Mouse (Mus musculus): Measurements from ENCODE around the gene Zfp292.
A peak's percentile ranks its signal among the peaks of the same experiment; 100 is the strongest.
"Not testable (repeated sequence)": the region's sequence is repeated elsewhere in the genome, so short reads cannot be mapped to it uniquely, and the experiment has no call there.

The Zfp292 gene

DNA sequence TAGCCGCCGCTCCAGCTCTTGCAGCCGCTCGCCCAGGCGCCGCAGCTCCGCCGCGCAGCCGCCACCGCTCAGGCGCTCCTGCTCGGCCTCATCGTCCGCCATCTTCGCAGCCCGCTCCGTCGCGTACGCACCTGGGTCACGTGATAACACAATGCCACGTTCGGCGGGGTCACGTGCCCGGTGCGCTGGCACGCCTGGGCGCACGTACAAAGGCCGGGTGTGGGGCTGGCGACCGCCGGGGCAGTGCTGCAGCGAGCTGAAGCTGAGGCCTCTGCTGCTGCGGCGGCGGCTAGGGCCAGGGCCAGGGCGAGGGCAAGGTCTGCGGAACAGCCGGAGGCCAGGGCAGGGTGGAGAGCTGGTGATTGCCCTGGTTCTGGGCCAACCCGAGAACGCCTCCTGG, at the start of gene Zfp292:
TSS of gene Zfp292 (minus strand) at position 143 of the 400 bp plus-strand sequence.
- peak; percentile 95 for DNase-seq

DNA sequence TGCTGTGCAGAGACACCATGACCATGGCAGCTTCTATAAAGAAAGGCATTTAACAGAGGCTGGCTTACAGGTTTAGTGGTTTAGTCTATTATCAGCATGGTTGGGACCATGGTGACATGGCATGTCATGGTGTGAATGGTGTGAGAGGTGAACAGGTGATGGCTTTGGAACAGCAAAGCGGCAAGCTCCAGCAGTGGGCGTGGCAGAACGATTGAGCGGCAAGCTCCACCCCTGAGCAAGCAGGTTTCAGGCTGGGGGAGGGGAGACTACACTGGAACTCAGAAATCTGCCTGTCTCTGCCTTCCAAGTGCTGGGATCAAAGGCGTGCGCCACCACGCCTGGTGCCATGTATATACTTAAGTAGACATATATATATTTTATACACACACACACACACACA, 45.6 kb upstream of the Zfp292 start:
- not testable (repeated sequence) for DNase-seq

DNA sequence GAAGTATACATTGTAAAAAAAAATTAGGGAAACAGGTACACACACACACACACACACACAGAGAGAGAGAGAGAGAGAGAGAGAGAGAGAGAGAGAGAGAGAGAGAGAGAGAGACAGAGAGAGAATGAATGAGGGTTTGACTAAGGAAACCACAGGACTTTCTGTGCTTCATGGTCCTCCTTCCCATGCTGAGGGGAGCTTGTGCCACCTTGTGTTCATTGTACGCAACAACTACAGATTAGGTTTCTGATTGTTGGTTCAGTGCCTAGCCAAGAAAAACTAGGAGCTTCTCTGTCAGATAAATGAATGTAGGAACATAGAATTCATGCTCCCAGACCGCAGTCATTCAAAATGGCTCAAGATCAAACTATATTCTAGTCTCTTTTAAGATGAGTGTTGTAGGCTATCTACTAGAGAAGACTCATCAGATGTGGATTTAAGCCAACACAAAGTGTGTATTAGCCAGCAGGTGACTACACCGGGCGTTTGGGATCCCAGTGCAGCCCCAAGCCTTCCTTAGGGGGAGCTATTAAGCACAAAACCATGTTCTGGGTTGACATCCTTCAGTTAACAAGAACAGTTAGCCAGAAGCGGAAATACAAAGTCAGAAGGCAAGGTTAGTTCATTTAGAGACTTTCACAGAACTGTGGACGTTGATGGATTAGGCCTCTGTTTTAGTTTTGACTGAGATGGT, 39.6 kb upstream of the Zfp292 start:
- peak; percentile 70 for DNase-seq

GRCm38 (mm10) chr4:34917400-34917799, 34.6 kb upstream of the Zfp292 start:
- DNase-seq, result no peak

GRCm38 (mm10) chr4:34912171-34912570, 29.4 kb upstream of the Zfp292 start:
- DNase-seq, result no peak

DNA sequence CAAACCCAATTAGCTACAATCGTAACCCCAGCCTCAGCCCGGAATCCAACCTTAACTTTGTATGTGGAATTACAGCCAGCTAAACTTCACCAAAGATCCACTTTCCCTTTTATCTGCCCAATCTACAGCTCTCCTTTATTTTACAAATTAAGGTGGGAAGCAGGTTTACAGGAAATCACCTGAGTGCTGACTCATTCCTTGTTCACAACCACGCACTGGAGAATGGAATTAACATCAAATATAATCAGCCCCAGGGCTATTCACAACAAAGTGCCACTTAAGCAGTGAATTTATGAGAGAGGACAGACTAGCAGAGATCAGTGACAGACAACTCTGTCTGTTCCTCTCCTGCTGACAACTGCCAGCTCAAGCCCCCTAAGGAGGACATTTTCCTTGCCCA, 28.6 kb upstream of the Zfp292 start:
- DNase-seq, result no peak

- DNase-seq, result no peak
Observed at GRCm38 (mm10) chr4:34908127-34908526, 25.4 kb upstream of the Zfp292 start.

GRCm38 (mm10) chr4:34907026-34907425, 24.3 kb upstream of the Zfp292 start:
- DNase-seq, result no peak

- no peak for DNase-seq
Observed at GRCm38 (mm10) chr4:34906151-34906550, 23.4 kb upstream of the Zfp292 start.

GRCm38 (mm10) chr4:34905396-34905795, 22.6 kb upstream of the Zfp292 start:
- DNase-seq, result no peak

- DNase-seq, result not testable (repeated sequence)
Observed at GRCm38 (mm10) chr4:34901582-34901981, 18.8 kb upstream of the Zfp292 start.

- no peak for DNase-seq
Observed at GRCm38 (mm10) chr4:34901166-34901565, 18.4 kb upstream of the Zfp292 start.

DNA sequence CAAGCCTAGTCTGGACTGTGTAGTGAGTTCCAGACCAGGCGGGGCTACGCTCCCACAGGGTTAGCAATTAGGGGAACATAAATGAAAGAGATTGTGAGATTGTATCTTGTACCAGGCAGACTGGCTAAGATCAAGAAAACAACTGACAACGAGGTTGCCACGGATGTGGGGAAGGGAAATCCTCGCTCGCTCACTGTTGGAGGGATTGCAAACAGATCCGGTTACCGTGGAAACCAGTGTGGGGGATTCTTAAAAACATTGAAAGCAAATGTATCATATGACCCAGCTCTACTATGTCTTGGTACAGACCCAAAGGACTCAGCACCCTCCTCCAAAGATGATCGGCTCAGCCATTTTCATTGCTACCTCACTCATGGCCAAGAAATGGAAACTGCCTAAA, 17.4 kb upstream of the Zfp292 start:
- peak; percentile 17 for DNase-seq

- no peak for DNase-seq
Observed at GRCm38 (mm10) chr4:34899322-34899721, 16.6 kb upstream of the Zfp292 start.

- DNase-seq, result no peak
Observed at GRCm38 (mm10) chr4:34898497-34898896, 15.7 kb upstream of the Zfp292 start.

GRCm38 (mm10) chr4:34893479-34893878, 10.7 kb upstream of the Zfp292 start, which contains the start of gene Cga:
Cga (plus strand) TSS chr4:34893779.
- no peak for DNase-seq

- no peak for DNase-seq
Observed at GRCm38 (mm10) chr4:34889812-34890185, 7.0 kb upstream of the Zfp292 start.

GRCm38 (mm10) chr4:34889101-34889811, 6.5 kb upstream of the Zfp292 start:
- no peak for DNase-seq

GRCm38 (mm10) chr4:34887295-34887694, 4.5 kb upstream of the Zfp292 start:
- DNase-seq, result no peak

GRCm38 (mm10) chr4:34886490-34887111, 3.8 kb upstream of the Zfp292 start:
- DNase-seq, result peak; percentile 81

DNA sequence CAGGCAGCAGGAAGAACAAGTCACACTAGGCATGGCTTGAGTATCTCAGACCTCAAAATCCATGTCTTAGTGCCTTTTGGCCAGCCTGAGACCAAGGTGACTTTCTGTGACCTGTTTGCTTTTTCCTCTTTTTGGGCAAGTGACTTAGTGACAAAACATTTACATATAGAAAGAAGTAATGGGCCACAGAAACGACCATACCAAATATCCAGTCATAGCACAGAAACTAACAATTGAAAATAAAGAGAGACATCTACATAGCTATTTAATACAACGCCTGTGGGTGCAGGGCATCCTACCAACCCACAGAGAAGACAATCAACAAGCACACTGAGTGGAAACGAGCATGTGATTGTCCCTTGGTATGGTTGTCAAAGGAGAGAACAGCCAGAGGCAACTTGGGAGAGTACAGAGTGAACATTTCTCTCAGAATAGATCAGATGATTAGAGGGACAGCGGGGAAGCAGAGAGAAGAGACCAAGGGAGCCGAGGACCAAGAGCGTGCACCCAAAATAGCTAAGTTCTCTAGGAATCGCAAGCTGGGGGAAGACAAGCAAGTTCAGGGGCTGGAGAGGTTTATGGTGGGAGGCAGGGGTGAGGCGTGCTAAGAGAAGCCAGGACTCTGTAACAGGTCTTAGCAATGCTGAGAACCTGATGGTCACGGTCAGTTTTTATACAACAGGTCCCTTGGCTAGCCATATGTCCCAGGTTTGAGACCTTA, 3.0 kb upstream of the Zfp292 start:
- DNase-seq, result no peak

GRCm38 (mm10) chr4:34883366-34884029, 738 bp upstream of the Zfp292 start:
- no peak for DNase-seq

GRCm38 (mm10) chr4:34882291-34882769, 430 bp downstream of the Zfp292 start:
- peak; percentile 48 for DNase-seq

Data from right cerebral cortex, adult 18-20 months (tissue).